Mouse (Mus musculus) ES-Bruce4 (cell line): Measurements from ENCODE around the gene Zfp697. TPM values are rescaled to one million over a fixed set of nuclear protein-coding genes. Genes with fewer than 3 reads are reported as not detected.

ENCODE experiments used
- H3K27ac ChIP-seq: 2 replicates; pipeline ENCODE4 v1.5.1; 2012; ENCODE audit warnings: low read length, inconsistent platforms; ENCODE audit not compliant: insufficient read depth
- H3K27me3 ChIP-seq: 2 replicates; pipeline ENCODE4 v1.6.1; 2012; ENCODE audit warnings: mild to moderate bottlenecking, low read length, inconsistent platforms; ENCODE audit not compliant: control insufficient read depth, poor library complexity, insufficient read depth, severe bottlenecking
- H3K36me3 ChIP-seq: 2 replicates; pipeline ENCODE4 v1.6.1; 2012; ENCODE audit warnings: inconsistent platforms, mild to moderate bottlenecking, low read length, moderate library complexity; ENCODE audit not compliant: control insufficient read depth, poor library complexity, insufficient read depth, severe bottlenecking
- H3K4me1 ChIP-seq: one replicate; pipeline ENCODE4 v1.8.1; 2011; ENCODE audit warnings: low read length; ENCODE audit not compliant: control insufficient read depth, insufficient read depth
- H3K4me3 ChIP-seq: 2 replicates; pipeline ENCODE4 v1.5.1; 2011; ENCODE audit warnings: low read depth, mild to moderate bottlenecking, low read length
- H3K9ac ChIP-seq: 2 replicates; pipeline ENCODE4 v1.6.1; 2012; ENCODE audit warnings: low read depth, mild to moderate bottlenecking, inconsistent platforms; ENCODE audit not compliant: poor library complexity, severe bottlenecking
- H3K9me3 ChIP-seq: replicated peaks from 2 replicates; pipeline ENCODE4 v1.6.1; 2012; ENCODE audit warnings: mild to moderate bottlenecking, low read length, inconsistent platforms; ENCODE audit not compliant: control insufficient read depth, poor library complexity, insufficient read depth, severe bottlenecking
- CTCF ChIP-seq: IDR thresholded peaks from one replicate; pipeline ENCODE4 v1.8.1; 2011; ENCODE audit warnings: low read depth, low read length
- EP300 ChIP-seq: IDR thresholded peaks from 2 replicates; pipeline ENCODE4 v1.6.1; 2011; ENCODE audit warnings: low read depth, low read length; ENCODE audit not compliant: insufficient read depth
- POLR2A ChIP-seq: IDR thresholded peaks from one replicate; pipeline ENCODE4 v1.8.1; 2011; ENCODE audit warnings: low read length; ENCODE audit not compliant: insufficient read depth
- polyA plus RNA-seq: library from polyadenylated mRNA; stranded (reverse); fragments of >200 nt; gene quantifications from 2 replicates; pipeline ENCODE4 v1.2.4, GENCODE M21; 2011; ENCODE audit warnings: low read depth; ENCODE audit not compliant: missing spikeins, insufficient read depth, insufficient read length

Zfp697 gene
- polyA plus RNA-seq, 1 experiment: 8.2 TPM

- Histone ChIP-seq H3K36me3 (no peaks in the 10 kb centered on the region), H3K27me3 (no peaks in the 10 kb centered on the region), H3K9me3 (no peaks in the 10 kb centered on the region)
These were observed 247.4 kb downstream of the Zfp697 start for GRCm38 (mm10) chr3:98629633-98630032.

GRCm38 (mm10) chr3:98630152-98630551 lies 247.9 kb downstream of the Zfp697 start, which contains the start of gene Hsd3b5:
Gene Hsd3b5, minus strand, starts transcription at chr3:98630252.
- H3K27ac ChIP-seq: no peak within 1 kb of the TSS
- H3K9me3 ChIP-seq: no peaks in the 10 kb centered on the region
- H3K27me3 ChIP-seq: no peaks in the 10 kb centered on the region
- no peaks in the 10 kb centered on the region for H3K36me3 ChIP-seq
- no peaks in the 10 kb centered on the region for H3K4me1 ChIP-seq
- no peak within 1 kb of the TSS for H3K9ac ChIP-seq
- H3K4me3 ChIP-seq: no peak within 1 kb of the TSS
- TF ChIP-seq EP300 (no peak), CTCF (no peak), POLR2A (no peak)

More at GRCm38 (mm10) chr3:98629633-98630032, 247.4 kb downstream of the Zfp697 start:
- TF ChIP-seq EP300 (no peak), CTCF (no peak), POLR2A (no peak)
- no peak overlapping the region for H3K9ac ChIP-seq
- H3K4me1 ChIP-seq: no peaks in the 10 kb centered on the region
- no peak overlapping the region for H3K27ac ChIP-seq
- H3K4me3 ChIP-seq: no peak overlapping the region

GRCm38 (mm10) chr3:98635145-98635544 lies 252.9 kb downstream of the Zfp697 start:
- Histone ChIP-seq H3K4me3 (no peak overlapping the region), H3K27ac (no peak overlapping the region), H3K9me3 (no peaks in the 10 kb centered on the region), H3K4me1 (no peaks in the 10 kb centered on the region), H3K27me3 (no peaks in the 10 kb centered on the region), H3K36me3 (no peaks in the 10 kb centered on the region), H3K9ac (no peak overlapping the region)
- TF ChIP-seq EP300 (no peak), POLR2A (no peak), CTCF (no peak)

GRCm38 (mm10) chr3:98680786-98681185 lies 298.5 kb downstream of the Zfp697 start:
- Histone ChIP-seq H3K27ac (no peak overlapping the region), H3K4me3 (no peak overlapping the region), H3K36me3 (no peaks in the 10 kb centered on the region), H3K4me1 (no peaks in the 10 kb centered on the region), H3K9me3 (no peaks in the 10 kb centered on the region), H3K27me3 (no peaks in the 10 kb centered on the region), H3K9ac (no peak overlapping the region)
- TF ChIP-seq POLR2A: no peak
- TF ChIP-seq CTCF: no peak
- TF ChIP-seq EP300: no peak

- H3K4me3 ChIP-seq: no peak overlapping the region
- no peak overlapping the region for H3K9ac ChIP-seq
- no peaks in the 10 kb centered on the region for H3K27me3 ChIP-seq
- TF ChIP-seq EP300 (no peak), CTCF (no peak), POLR2A (no peak)
- no peaks in the 10 kb centered on the region for H3K4me1 ChIP-seq
- no peaks in the 10 kb centered on the region for H3K36me3 ChIP-seq
- no peaks in the 10 kb centered on the region for H3K9me3 ChIP-seq
- H3K27ac ChIP-seq: no peak overlapping the region
These were observed 300.1 kb downstream of the Zfp697 start for GRCm38 (mm10) chr3:98682401-98682800.

- H3K27ac ChIP-seq: no peak overlapping the region
- H3K9me3 ChIP-seq: no peaks in the 10 kb centered on the region
- TF ChIP-seq POLR2A (no peak), CTCF (no peak), EP300 (no peak)
- H3K9ac ChIP-seq: no peak overlapping the region
- H3K36me3 ChIP-seq: no peaks in the 10 kb centered on the region
- no peaks in the 10 kb centered on the region for H3K4me1 ChIP-seq
- no peak overlapping the region for H3K4me3 ChIP-seq
- no peaks in the 10 kb centered on the region for H3K27me3 ChIP-seq
These were observed 338.5 kb downstream of the Zfp697 start for GRCm38 (mm10) chr3:98720740-98721139.
